Mouse (Mus musculus): ENCODE results near the gene Rpl27a.
A peak's percentile ranks its signal among the peaks of the same experiment; 100 is the strongest.

- TF ChIP-seq POLR2A (IDR thresholded peaks at IDR 0.05; ENCODE audit: insufficient read depth, low read depth, low read length) (no peak), EP300 (IDR thresholded peaks at IDR 0.05; ENCODE audit: insufficient read depth, low read depth, low read length) (0 out of 2 replicates have a peak, but pooled peaks have one; percentile 10)
These were observed 40.6 kb downstream of the Rpl27a start for GRCm38 (mm10) chr7:109559536-109559935.

All from heart, adult 2 months (tissue).